Mouse (Mus musculus) layer of hippocampus, adult 11-12 months (tissue): ENCODE measurements around the gene Gbp2b.
"Not testable (repeated sequence)": the region's sequence is repeated elsewhere in the genome, so short reads cannot be mapped to it uniquely, and the experiment has no call there.

Experiments
- DNase-seq: peaks from one replicate; pipeline ENCODE4 v3.0.0; 2022; ENCODE audit warnings: low spot score

Gene Gbp2b

DNA sequence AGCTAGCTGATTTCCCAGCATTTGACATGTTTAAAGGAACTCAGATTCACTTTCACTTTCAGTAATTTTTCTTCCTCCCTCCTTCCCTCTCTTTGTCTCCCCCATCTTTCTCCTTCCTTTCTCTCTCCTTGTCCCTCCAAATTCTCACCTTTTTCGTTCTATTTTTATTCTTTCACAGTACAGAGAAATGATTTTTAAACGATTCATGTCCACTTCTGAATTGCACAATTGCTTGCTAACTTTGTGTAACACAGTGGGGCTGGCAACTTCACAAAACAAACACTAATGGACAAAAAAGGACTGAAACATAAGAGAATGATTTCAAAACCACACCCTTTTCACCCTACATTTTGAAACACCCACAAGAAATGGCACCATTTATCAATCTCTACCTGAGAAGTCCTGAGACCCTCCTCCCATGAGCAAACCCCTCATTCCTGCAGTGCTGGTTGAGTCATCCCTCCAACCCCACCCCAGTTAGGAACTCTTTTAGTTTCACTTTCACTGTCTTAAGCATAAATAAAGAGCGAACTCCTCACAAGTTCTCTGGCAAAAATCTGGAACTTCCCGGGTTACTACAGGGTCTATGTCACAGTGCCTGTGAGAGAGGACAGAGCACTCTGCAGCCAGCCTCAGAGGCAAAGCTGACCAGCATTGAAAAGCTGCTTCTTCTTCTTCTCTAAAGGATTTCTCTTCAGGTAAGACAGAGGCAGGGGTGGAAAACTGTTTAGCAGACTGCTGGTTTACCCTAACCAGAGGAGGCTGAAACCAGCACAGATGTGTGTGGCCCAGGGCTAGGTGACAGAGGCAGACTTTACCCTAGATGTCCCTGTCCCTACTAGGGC, 25.7 kb downstream of the Gbp2b start, which contains the start of gene Gbp2:
TSS of gene Gbp2 (plus strand) at position 492 of the 845 bp plus-strand sequence.
- no peak for DNase-seq

DNA sequence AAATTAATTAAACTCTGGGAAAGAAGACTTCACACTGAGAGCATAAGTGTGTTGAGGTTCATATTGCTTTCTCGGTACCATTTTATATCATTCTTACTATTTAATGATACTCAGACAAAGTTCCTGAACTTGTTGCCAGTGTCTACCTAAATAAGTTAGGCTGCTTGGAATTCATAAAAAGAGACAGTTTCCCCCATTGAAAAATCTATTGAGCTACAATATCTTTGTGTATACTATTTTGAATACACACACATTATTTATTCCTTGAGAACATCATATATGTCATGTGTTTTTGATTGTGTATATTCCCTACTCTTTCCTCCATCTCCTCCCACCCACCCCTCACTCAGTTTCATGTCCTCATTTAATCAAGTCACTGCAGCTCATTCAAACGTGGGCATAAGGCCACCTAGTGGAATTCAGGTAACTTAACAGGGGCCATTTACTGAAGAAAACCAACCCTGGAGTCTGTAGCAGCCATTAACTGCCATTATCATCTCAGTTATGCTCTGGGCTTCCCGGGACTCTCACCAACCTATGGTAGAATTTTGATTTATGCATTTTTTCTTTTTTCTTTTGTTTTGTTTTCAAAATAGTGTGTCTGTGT, 26.4 kb downstream of the Gbp2b start:
- no peak for DNase-seq

DNA sequence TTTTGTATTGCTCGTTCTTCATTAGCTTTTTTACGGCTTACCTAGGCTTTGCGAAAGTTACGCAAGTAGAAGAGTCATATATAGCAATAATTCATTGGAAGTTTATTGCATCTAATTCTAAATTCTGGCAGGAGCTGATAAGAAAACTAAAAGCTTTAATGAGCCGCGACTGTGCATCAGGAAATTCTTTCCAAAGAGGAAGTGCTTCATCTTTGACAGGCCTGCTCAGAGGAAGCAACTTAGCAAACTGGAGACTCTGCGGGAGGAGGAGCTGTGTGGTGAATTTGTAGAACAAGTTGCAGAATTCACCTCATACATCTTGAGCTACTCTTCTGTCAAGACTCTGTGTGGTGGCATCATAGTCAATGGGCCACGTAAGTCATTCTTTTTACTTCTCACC, 35.7 kb downstream of the Gbp2b start:
- no peak for DNase-seq

DNA sequence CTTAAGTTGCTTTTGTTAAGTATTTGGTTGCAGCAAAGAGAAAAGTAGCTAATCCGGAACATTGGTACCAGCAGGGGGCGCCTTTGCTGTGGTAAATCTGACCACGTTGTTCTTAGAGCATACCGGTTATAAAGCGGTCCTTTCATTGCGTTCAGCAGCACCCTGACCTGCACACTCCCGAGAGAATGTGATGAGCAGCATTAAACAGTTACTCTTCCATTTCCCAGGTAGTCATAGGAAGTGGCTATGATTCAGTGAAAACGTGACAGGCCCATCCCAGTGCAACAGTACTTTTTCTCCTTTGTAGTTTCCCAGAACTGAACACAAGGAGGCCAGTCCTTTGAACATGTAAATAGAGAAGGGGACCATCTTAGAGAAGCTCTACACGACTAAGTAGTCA, 45.6 kb downstream of the Gbp2b start:
- DNase-seq = peak; percentile 61

DNA sequence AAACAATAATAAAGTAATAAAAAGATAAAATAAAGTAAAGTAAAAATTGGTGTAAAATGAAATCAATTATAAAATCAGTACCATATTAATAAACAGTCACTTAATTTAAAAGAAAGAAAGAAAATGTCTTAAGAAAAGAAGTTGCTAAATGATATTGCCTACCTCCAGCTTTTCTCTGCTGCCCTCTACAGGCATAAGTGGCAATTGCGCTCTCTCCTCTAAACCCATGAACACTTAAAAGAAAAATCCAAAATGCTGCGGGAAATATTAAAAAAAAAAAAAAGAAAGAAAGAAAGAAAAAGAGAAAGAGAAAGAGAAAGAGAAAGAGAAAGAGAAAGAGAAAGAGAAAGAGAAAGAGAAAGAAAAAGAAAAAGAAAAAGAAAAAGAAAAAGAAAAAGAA, 51.3 kb downstream of the Gbp2b start:
- DNase-seq = peak; percentile 73

DNA sequence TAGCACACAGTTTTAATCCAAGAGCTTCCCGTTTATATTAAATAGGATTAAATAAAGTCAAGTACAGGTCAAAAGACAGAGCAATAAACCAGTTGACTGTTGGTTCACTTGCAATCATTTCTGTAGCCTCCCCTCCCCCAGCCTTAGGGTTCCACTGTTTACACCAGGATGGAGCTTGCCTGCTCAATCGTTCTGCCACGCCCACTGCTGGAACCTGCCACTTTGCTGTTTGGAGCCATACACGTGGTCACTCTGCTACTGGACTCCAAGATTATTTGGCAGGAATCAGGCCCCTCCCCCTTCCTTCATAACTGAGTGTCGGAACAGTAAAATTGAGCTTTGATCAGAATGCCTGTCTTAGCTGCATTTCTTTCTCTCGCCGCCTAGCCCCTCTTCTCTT, 53.2 kb downstream of the Gbp2b start:
- not testable (repeated sequence) for DNase-seq

DNA sequence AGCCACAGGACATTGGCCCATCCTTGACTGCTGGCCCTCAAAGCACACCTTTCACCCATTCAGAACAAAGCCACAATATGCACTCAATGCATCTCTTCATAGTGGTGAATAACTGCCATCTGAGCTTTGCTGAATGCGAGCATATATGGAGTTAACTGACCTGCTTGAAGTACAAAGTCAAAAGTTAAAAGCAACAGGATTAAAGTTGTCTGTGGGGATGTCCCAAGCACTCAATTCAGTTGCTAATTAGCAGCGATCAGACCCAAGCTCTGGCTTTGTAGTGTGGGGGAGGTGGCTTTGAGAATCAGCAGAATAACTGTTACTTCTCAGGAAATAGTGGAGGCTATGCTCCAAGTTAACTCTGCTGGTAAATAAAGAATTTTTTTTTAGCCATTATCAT, 55.6 kb downstream of the Gbp2b start:
- DNase-seq = no peak

DNA sequence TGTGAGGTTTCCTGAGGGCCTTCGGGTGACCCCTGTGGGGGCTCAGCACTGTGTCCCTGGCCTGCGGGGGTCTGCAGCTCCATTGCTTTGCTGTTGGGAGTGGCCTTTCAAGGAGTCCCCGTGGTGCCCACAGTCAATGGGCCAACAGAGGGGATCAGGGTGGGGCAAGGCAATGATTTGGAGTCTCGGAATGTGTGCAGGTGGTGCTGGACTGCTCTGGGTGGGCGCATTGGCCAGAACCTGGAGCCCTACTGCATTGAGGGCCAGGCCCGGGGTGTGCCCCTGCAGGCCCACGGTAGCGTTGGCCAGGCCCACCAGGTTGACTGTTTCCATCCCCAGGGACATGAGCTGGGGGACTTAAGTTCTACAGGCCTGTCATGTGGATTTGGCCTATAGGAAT, 70.1 kb downstream of the Gbp2b start:
- no peak for DNase-seq
